ENCODE assay signal across 7 mouse cellular contexts in the genomic region with DNA sequence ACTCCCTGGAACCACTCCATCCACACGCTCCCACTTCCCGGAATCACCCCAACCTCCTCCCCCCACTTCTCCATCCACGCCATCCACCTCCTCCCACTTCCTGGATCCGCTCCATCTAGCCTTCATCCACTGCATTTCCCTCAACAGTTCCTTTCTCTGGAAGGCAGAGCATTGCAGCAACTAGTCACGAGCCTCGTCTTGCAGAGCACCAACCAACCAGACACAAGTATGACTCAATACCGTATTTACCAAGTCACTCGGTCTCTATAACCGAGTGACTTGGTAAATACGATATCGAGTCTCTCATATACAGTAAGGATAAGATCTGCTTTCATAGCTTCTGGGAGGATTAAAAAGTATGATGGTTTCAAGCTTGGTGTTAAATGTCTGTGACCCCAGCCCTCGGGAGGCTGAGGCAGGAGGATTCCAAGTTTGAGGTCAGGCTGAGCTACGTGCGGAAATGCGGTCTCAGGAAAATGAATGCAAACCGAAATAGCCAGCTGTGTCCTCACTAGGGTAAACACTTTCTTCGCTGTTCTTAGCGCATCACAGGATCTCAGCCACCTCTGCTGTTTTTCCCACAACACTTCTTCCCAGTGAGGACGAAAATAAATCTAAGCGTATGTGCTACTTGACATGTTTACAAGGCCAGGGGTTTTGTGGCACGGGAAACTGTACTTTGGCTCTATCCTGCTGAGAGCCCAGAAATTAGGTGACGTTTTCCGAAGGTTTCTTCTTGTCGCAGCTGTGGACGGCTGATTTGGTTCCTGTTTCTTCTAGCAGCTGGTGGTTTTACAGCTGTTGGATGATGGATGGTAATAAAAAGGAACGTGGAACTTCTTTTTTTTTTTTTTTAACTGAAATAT. TPM values are rescaled to one million over a fixed set of nuclear protein-coding genes. Genes with fewer than 3 reads are reported as not detected.
DNase-seq lines count a peak whose midpoint lies in the region; ATAC-seq and TF ChIP-seq lines count a peak whose summit lies in the region.

No protein-coding gene starts in this region.

- intact Hi-C loops in gastrocnemius, adult 2 months (cut with DNase I), result no loop called here

- H3K4me1 ChIP-seq in lung, embryonic 15.5 days, result peaks cover 16% of the 10 kb centered on the region
- H3K4me1 ChIP-seq in lung, adult 2 months (ENCODE audit: control insufficient read depth, insufficient read depth, low read length), result peaks cover 5% of the 10 kb centered on the region
- peaks cover 51% of the 10 kb centered on the region for H3K4me1 ChIP-seq in liver, embryonic 13.5 days (replicated peaks)

- WGBS in lung, embryonic 15.5 days, result 66% methylated on average over 26 of the region's 26 CpGs
- WGBS in lung, adult 2 months, result 55% methylated on average over 26 of the region's 26 CpGs
- 50% methylated on average over 26 of the region's 26 CpGs for WGBS in liver, embryonic 13.5 days (ENCODE audit: insufficient replicate concordance)

- H3K9me3 ChIP-seq in lung, embryonic 15.5 days, result no peaks in the 10 kb centered on the region
- no peaks in the 10 kb centered on the region for H3K9me3 ChIP-seq in liver, embryonic 13.5 days (replicated peaks)

- H3K27ac ChIP-seq in lung, embryonic 15.5 days, result 0 out of 2 replicates have a peak overlapping the region, but pooled peaks have one; percentile 33
- peak overlapping the region; percentile 77 for H3K27ac ChIP-seq in gastrocnemius, adult 2 months
- H3K27ac ChIP-seq in liver, embryonic 13.5 days, result peak overlapping the region; percentile 29; the same call in 1 of the 2 replicates

- no peak overlapping the region for H3K4me3 ChIP-seq in lung, embryonic 15.5 days
- H3K4me3 ChIP-seq in lung, adult 2 months (replicated peaks; ENCODE audit: extremely low read depth, low read depth, low read length), result no peak overlapping the region
- H3K4me3 ChIP-seq in gastrocnemius, adult 2 months, result peak overlapping the region; percentile 54
- peak overlapping the region; percentile 29 for H3K4me3 ChIP-seq in liver, embryonic 13.5 days (replicated peaks)

- no peaks in the 10 kb centered on the region for H3K36me3 ChIP-seq in lung, embryonic 15.5 days
- H3K36me3 ChIP-seq in liver, embryonic 13.5 days, result no peaks in the 10 kb centered on the region
- H3K36me3 ChIP-seq in splenic B cell, adult 2 months (ENCODE audit: control insufficient read depth, insufficient read depth, low read length, poor library complexity, severe bottlenecking), result no peaks in the 10 kb centered on the region

- ATAC-seq in lung, embryonic 15.5 days (ENCODE audit: borderline replicate concordance, extremely low read depth, low FRiP score, low TSS enrichment), result peak; percentile 9; the same call in 1 of the 2 replicates
- no peak for ATAC-seq in liver, embryonic 13.5 days (ENCODE audit: low read depth)

- TF ChIP-seq CTCF in lung, adult 2 months (IDR thresholded peaks at IDR 0.05; ENCODE audit: insufficient read depth, low read length), result no peak
- no peak for TF ChIP-seq CTCF in gastrocnemius, adult 2 months (IDR thresholded peaks at IDR 0.05)

- no peaks in the 10 kb centered on the region for H3K27me3 ChIP-seq in lung, embryonic 15.5 days
- H3K27me3 ChIP-seq in liver, embryonic 13.5 days, result no peaks in the 10 kb centered on the region
- H3K27me3 ChIP-seq in splenic B cell, adult 2 months (ENCODE audit: control insufficient read depth, insufficient read depth, low read length, poor library complexity, severe bottlenecking), result no peaks in the 10 kb centered on the region

- no peak for DNase-seq in lung, adult 2 months
- peak; percentile 46 for DNase-seq in gastrocnemius, adult 2 months
- no peak for DNase-seq in liver, embryonic 13.5 days
- DNase-seq in splenic B cell, adult 2 months (ENCODE audit: low read depth, low spot score), result peak; percentile 24
- DNase-seq in adrenal gland, postnatal 10 days, result no peak
- no peak for DNase-seq in right cerebral cortex, postnatal 4 days

- peak overlapping the region; percentile 20; the same call in 1 of the 2 replicates for H3K4me2 ChIP-seq in lung, embryonic 15.5 days
- H3K4me2 ChIP-seq in liver, embryonic 13.5 days, result peak overlapping the region; percentile 56

- no peak for TF ChIP-seq POLR2A in lung, adult 2 months (IDR thresholded peaks at IDR 0.05; ENCODE audit: borderline replicate concordance, extremely low read depth, low read depth, low read length)

- no peak overlapping the region for H3K9ac ChIP-seq in lung, embryonic 15.5 days
- peak overlapping the region; percentile 58 for H3K9ac ChIP-seq in liver, embryonic 13.5 days

RNA-seq across cellular contexts. Expression of gene Ntn4, which starts 48.1 kb away (rescaled TPM):
- 0.44 and 0.67 TPM in 2 replicates for polyA plus RNA-seq in lung, embryonic 15.5 days (2015; fragmentation: Nextera tagmentation; extraction: Ambion mirVana)
- 46.6 and 54.4 TPM in 2 replicates for polyA plus RNA-seq in lung, adult 2 months (2012; rRNA removed)
- 10 to 100 TPM in 1 of 2 experiments, 1 to 10 TPM in 1; 6.7 to 14.8 TPM for total RNA-seq in gastrocnemius, adult 2 months (2021)
- 0.13 and 0.20 TPM in 2 replicates for polyA plus RNA-seq in liver, embryonic 13.5 days (2015; fragmentation: Nextera tagmentation; extraction: Ambion mirVana)
- 1 to 10 TPM; 7.1 to 9.5 TPM for total RNA-seq in adrenal gland, postnatal 10 days (2021)

Comparison
In these comparisons a context has a peak if more than half of its experiments do, and no peak if none do; other contexts are left out.
1. RNA of gene Ntn4, which starts 48.1 kb away (polyA plus RNA-seq): 46.6 to 54.4 TPM in lung, adult 2 months; 0.44 to 0.67 TPM in lung, embryonic 15.5 days and 0.13 to 0.20 TPM in liver, embryonic 13.5 days; every median in the first group is over 10 times any median in the second.
2. H3K4me3 ChIP-seq: peak in gastrocnemius, adult 2 months (single experiment) and liver, embryonic 13.5 days (single experiment); none in lung, embryonic 15.5 days (single experiment) and lung, adult 2 months (single experiment).
3. DNase-seq: peak in gastrocnemius, adult 2 months (single experiment) and splenic B cell, adult 2 months (single experiment); none in lung, adult 2 months (single experiment), liver, embryonic 13.5 days (single experiment), adrenal gland, postnatal 10 days (single experiment) and right cerebral cortex, postnatal 4 days (single experiment).
4. Peak in every context shown above with its lines, with median percentiles within 50 percentile points of each other: H3K27ac ChIP-seq.